Mouse (Mus musculus): Measurements from ENCODE around the gene Mlycd. TPM values are rescaled to one million over a fixed set of nuclear protein-coding genes. Genes with fewer than 3 reads are reported as not detected.

The Mlycd gene
- polyA plus RNA-seq, 1 experiment from 2014 or later, result 14.1 TPM

DNA sequence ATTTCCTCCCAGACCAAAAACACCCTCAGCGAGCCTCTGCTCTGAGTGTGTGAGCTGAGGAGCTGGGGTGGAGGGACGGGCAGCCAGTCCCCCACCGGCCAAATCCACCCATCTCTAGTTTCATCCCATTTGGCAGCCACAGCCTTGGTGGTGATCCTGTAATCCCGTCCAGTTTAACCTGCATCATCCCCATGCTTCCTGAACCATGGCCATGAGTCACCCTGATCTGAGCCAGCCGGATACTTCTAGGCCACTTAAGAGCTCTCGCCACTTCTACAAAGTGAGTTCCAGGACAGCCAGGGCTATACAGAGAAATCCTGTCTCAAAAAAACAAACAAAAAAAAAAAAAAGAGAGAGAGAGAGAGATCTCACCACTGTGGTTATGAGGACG is 33.7 kb downstream of the Mlycd start:
- Histone ChIP-seq H3K9me3 (ENCODE audit: low read length) (no peaks in the 10 kb centered on the region), H3K9ac (replicated peaks; ENCODE audit: low read length) (no peak overlapping the region), H3K4me2 (replicated peaks; ENCODE audit: low read depth, low read length) (no peak overlapping the region), H3K4me1 (ENCODE audit: insufficient read depth, low read length) (peaks cover 31% of the 10 kb centered on the region), H3K36me3 (ENCODE audit: insufficient read depth, low read length) (no peaks in the 10 kb centered on the region), H3K27me3 (ENCODE audit: insufficient read depth, low read length) (no peaks in the 10 kb centered on the region), H3K4me3 (ENCODE audit: low read length) (no peak overlapping the region), H3K27ac (ENCODE audit: low read length) (no peak overlapping the region)
- 39% methylated on average over 7 of the region's 7 CpGs for WGBS
- ATAC-seq (ENCODE audit: low FRiP score, low TSS enrichment), result 0 out of 2 replicates have a peak, but pooled peaks have one; percentile 5

- Histone ChIP-seq H3K4me2 (replicated peaks; ENCODE audit: low read depth, low read length) (no peak overlapping the region), H3K9me3 (ENCODE audit: low read length) (no peaks in the 10 kb centered on the region), H3K9ac (replicated peaks; ENCODE audit: low read length) (no peak overlapping the region), H3K27me3 (ENCODE audit: insufficient read depth, low read length) (no peaks in the 10 kb centered on the region), H3K36me3 (ENCODE audit: insufficient read depth, low read length) (no peaks in the 10 kb centered on the region), H3K4me3 (ENCODE audit: low read length) (no peak overlapping the region), H3K27ac (ENCODE audit: low read length) (no peak overlapping the region), H3K4me1 (ENCODE audit: insufficient read depth, low read length) (peaks cover 27% of the 10 kb centered on the region)
- ATAC-seq (ENCODE audit: low FRiP score, low TSS enrichment), result no peak
- 70% methylated on average over 5 of the region's 5 CpGs for WGBS
These were observed 34.2 kb downstream of the Mlycd start for GRCm38 (mm10) chr8:119428766-119429327.

DNA sequence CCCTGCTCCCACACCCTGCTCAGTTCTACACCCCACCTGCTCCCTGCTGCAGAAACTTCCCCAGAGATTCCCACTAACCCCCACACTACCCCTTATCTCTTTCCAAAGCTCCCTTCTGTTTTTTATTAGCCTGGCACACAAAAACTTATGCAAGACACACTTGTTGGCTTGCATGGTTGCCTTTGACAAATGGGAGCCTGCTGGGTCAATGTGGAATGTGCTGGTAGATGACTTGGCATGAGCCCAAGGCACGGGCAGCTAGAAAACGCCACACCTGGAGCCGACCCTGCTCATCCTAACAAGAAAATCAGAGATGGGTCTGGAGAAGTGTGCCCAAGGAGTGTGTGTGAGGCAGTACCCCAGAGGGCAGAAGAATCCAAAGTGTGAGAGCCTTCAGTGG is 34.9 kb downstream of the Mlycd start:
- ATAC-seq (ENCODE audit: low FRiP score, low TSS enrichment), result no peak
- peaks cover 20% of the 10 kb centered on the region for H3K4me1 ChIP-seq (ENCODE audit: insufficient read depth, low read length)
- no peak overlapping the region for H3K9ac ChIP-seq (replicated peaks; ENCODE audit: low read length)
- no peaks in the 10 kb centered on the region for H3K36me3 ChIP-seq (ENCODE audit: insufficient read depth, low read length)
- H3K4me3 ChIP-seq (ENCODE audit: low read length), result no peak overlapping the region
- H3K4me2 ChIP-seq (replicated peaks; ENCODE audit: low read depth, low read length), result no peak overlapping the region
- WGBS, result 81% methylated on average over 3 of the region's 3 CpGs
- no peaks in the 10 kb centered on the region for H3K27me3 ChIP-seq (ENCODE audit: insufficient read depth, low read length)
- H3K9me3 ChIP-seq (ENCODE audit: low read length), result no peaks in the 10 kb centered on the region
- no peak overlapping the region for H3K27ac ChIP-seq (ENCODE audit: low read length)

DNA sequence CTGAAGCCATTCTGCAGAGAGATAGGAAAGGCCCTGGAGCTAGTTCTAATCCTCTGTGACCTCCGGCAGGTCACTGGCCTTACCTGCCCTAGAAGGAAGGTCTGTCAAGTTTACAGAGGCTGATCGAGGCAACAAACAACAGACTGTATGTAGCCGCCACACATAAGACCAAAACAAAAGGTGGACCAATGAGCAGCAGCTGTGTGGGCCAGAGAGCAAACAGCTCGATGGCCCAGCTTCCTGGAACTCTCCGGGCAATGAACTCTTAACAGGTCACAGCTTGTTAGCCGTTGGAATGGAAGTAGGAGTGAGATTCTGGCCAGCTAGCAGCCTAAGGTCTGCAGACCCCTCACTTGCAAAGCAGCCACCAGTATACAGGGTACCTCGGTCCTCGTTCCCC is 35.6 kb downstream of the Mlycd start:
- 61% methylated on average over 8 of the region's 8 CpGs for WGBS
- no peaks in the 10 kb centered on the region for H3K27me3 ChIP-seq (ENCODE audit: insufficient read depth, low read length)
- ATAC-seq (ENCODE audit: low FRiP score, low TSS enrichment), result no peak
- H3K4me1 ChIP-seq (ENCODE audit: insufficient read depth, low read length), result peaks cover 17% of the 10 kb centered on the region
- no peak overlapping the region for H3K27ac ChIP-seq (ENCODE audit: low read length)
- no peaks in the 10 kb centered on the region for H3K36me3 ChIP-seq (ENCODE audit: insufficient read depth, low read length)
- H3K9me3 ChIP-seq (ENCODE audit: low read length), result no peaks in the 10 kb centered on the region
- no peak overlapping the region for H3K4me2 ChIP-seq (replicated peaks; ENCODE audit: low read depth, low read length)
- no peak overlapping the region for H3K9ac ChIP-seq (replicated peaks; ENCODE audit: low read length)
- no peak overlapping the region for H3K4me3 ChIP-seq (ENCODE audit: low read length)

GRCm38 (mm10) chr8:119430690-119431089 is 36.0 kb downstream of the Mlycd start:
- H3K9ac ChIP-seq (replicated peaks; ENCODE audit: low read length), result no peak overlapping the region
- no peak overlapping the region for H3K4me3 ChIP-seq (ENCODE audit: low read length)
- H3K9me3 ChIP-seq (ENCODE audit: low read length), result no peaks in the 10 kb centered on the region
- no peak overlapping the region for H3K4me2 ChIP-seq (replicated peaks; ENCODE audit: low read depth, low read length)
- no peak overlapping the region for H3K27ac ChIP-seq (ENCODE audit: low read length)
- no peak for ATAC-seq (ENCODE audit: low FRiP score, low TSS enrichment)
- H3K27me3 ChIP-seq (ENCODE audit: insufficient read depth, low read length), result no peaks in the 10 kb centered on the region
- H3K4me1 ChIP-seq (ENCODE audit: insufficient read depth, low read length), result peaks cover 15% of the 10 kb centered on the region
- 90% methylated on average over 7 of the region's 7 CpGs for WGBS
- no peaks in the 10 kb centered on the region for H3K36me3 ChIP-seq (ENCODE audit: insufficient read depth, low read length)

- Histone ChIP-seq H3K4me2 (replicated peaks; ENCODE audit: low read depth, low read length) (no peak overlapping the region), H3K27me3 (ENCODE audit: insufficient read depth, low read length) (no peaks in the 10 kb centered on the region), H3K27ac (ENCODE audit: low read length) (no peak overlapping the region), H3K36me3 (ENCODE audit: insufficient read depth, low read length) (no peaks in the 10 kb centered on the region), H3K4me1 (ENCODE audit: insufficient read depth, low read length) (peaks cover 21% of the 10 kb centered on the region), H3K4me3 (ENCODE audit: low read length) (no peak overlapping the region), H3K9ac (replicated peaks; ENCODE audit: low read length) (no peak overlapping the region), H3K9me3 (ENCODE audit: low read length) (no peaks in the 10 kb centered on the region)
- WGBS, result 48% methylated on average over 3 of the region's 3 CpGs
- no peak for ATAC-seq (ENCODE audit: low FRiP score, low TSS enrichment)
These were observed 37.7 kb downstream of the Mlycd start for GRCm38 (mm10) chr8:119432372-119432771.

- Histone ChIP-seq H3K4me1 (ENCODE audit: insufficient read depth, low read length) (peaks cover 19% of the 10 kb centered on the region), H3K4me2 (replicated peaks; ENCODE audit: low read depth, low read length) (no peak within 1 kb of the TSS), H3K36me3 (ENCODE audit: insufficient read depth, low read length) (no peaks in the 10 kb centered on the region), H3K27ac (ENCODE audit: low read length) (no peak within 1 kb of the TSS), H3K4me3 (ENCODE audit: low read length) (no peak within 1 kb of the TSS), H3K9me3 (ENCODE audit: low read length) (no peaks in the 10 kb centered on the region), H3K9ac (replicated peaks; ENCODE audit: low read length) (no peak within 1 kb of the TSS), H3K27me3 (ENCODE audit: insufficient read depth, low read length) (no peaks in the 10 kb centered on the region)
- ATAC-seq (ENCODE audit: low FRiP score, low TSS enrichment), result no peak
- 83% methylated on average over 13 of the region's 13 CpGs for WGBS
These were observed 39.0 kb downstream of the Mlycd start, which contains the start of gene Osgin1 for GRCm38 (mm10) chr8:119433582-119434174. TSS of gene Osgin1 (plus strand) at chr8:119434124.

DNA sequence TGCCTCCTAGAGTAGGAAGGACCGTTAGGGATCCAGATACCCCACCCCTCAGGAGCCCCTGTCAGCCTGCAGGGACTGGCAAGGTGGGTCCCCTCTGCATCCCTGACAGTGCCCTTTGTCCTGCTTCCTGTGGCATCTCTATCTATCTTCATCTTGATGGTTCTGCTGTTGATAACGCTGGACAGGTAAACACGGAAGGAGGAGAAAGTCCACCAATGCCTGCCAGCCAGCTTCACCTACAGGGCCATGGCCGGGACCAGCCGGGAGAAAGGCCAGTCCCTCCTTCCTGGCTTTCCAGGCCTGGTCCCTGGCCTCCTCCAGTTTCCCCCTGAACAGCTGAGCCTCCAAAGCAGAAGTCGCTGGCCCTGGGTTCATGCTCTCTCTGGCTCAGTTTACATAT is 39.9 kb downstream of the Mlycd start:
- no peak overlapping the region for H3K4me2 ChIP-seq (replicated peaks; ENCODE audit: low read depth, low read length)
- H3K9ac ChIP-seq (replicated peaks; ENCODE audit: low read length), result no peak overlapping the region
- H3K9me3 ChIP-seq (ENCODE audit: low read length), result no peaks in the 10 kb centered on the region
- H3K27ac ChIP-seq (ENCODE audit: low read length), result no peak overlapping the region
- peaks cover 16% of the 10 kb centered on the region for H3K4me1 ChIP-seq (ENCODE audit: insufficient read depth, low read length)
- no peaks in the 10 kb centered on the region for H3K36me3 ChIP-seq (ENCODE audit: insufficient read depth, low read length)
- 81% methylated on average over 6 of the region's 6 CpGs for WGBS
- H3K4me3 ChIP-seq (ENCODE audit: low read length), result no peak overlapping the region
- no peak for ATAC-seq (ENCODE audit: low FRiP score, low TSS enrichment)
- no peaks in the 10 kb centered on the region for H3K27me3 ChIP-seq (ENCODE audit: insufficient read depth, low read length)

GRCm38 (mm10) chr8:119435527-119435926 is 40.8 kb downstream of the Mlycd start:
- 84% methylated on average over 7 of the region's 7 CpGs for WGBS

GRCm38 (mm10) chr8:119436331-119436730 is 41.7 kb downstream of the Mlycd start:
- Histone ChIP-seq H3K4me2 (replicated peaks; ENCODE audit: low read depth, low read length) (peak overlapping the region; percentile 33; the same call in 1 of the 2 replicates), H3K27ac (ENCODE audit: low read length) (no peak overlapping the region)

More at GRCm38 (mm10) chr8:119435527-119435926, 40.8 kb downstream of the Mlycd start:
- H3K4me3 ChIP-seq (ENCODE audit: low read length), result no peak overlapping the region
- no peak overlapping the region for H3K27ac ChIP-seq (ENCODE audit: low read length)
- H3K36me3 ChIP-seq (ENCODE audit: insufficient read depth, low read length), result no peaks in the 10 kb centered on the region
- peaks cover 24% of the 10 kb centered on the region for H3K4me1 ChIP-seq (ENCODE audit: insufficient read depth, low read length)
- H3K9ac ChIP-seq (replicated peaks; ENCODE audit: low read length), result no peak overlapping the region
- no peak overlapping the region for H3K4me2 ChIP-seq (replicated peaks; ENCODE audit: low read depth, low read length)
- H3K9me3 ChIP-seq (ENCODE audit: low read length), result no peaks in the 10 kb centered on the region
- no peaks in the 10 kb centered on the region for H3K27me3 ChIP-seq (ENCODE audit: insufficient read depth, low read length)
- ATAC-seq (ENCODE audit: low FRiP score, low TSS enrichment), result no peak

More at GRCm38 (mm10) chr8:119436331-119436730, 41.7 kb downstream of the Mlycd start:
- Histone ChIP-seq H3K36me3 (ENCODE audit: insufficient read depth, low read length) (no peaks in the 10 kb centered on the region), H3K9ac (replicated peaks; ENCODE audit: low read length) (no peak overlapping the region), H3K9me3 (ENCODE audit: low read length) (no peaks in the 10 kb centered on the region), H3K27me3 (ENCODE audit: insufficient read depth, low read length) (no peaks in the 10 kb centered on the region), H3K4me3 (ENCODE audit: low read length) (no peak overlapping the region), H3K4me1 (ENCODE audit: insufficient read depth, low read length) (peaks cover 32% of the 10 kb centered on the region)
- ATAC-seq (ENCODE audit: low FRiP score, low TSS enrichment), result no peak
- 88% methylated on average over 10 of the region's 10 CpGs for WGBS
